Mouse (Mus musculus): Measurements from ENCODE around the gene Galk1.
"Not testable (repeated sequence)": the region's sequence is repeated elsewhere in the genome, so short reads cannot be mapped to it uniquely, and the experiment has no call there.

Gene Galk1

GRCm38 (mm10) chr11:116030898-116031845, 18.7 kb upstream of the Galk1 start:
- peak; percentile 49 to 81 for DNase-seq (ENCODE audit: low spot score in 2 of 2)

- peak; percentile 91 to 97 for DNase-seq (ENCODE audit: low spot score in 2 of 2)
Measured at GRCm38 (mm10) chr11:116030088-116030897, 17.8 kb upstream of the Galk1 start, which contains the start of gene Unk. TSS of gene Unk (plus strand) at chr11:116030322.

- DNase-seq (ENCODE audit: low spot score in 2 of 2), result no peak
Measured at GRCm38 (mm10) chr11:116029086-116029865, 16.8 kb upstream of the Galk1 start.

GRCm38 (mm10) chr11:116028177-116028865, 15.8 kb upstream of the Galk1 start:
- DNase-seq (ENCODE audit: low spot score in 2 of 2), result no peak

GRCm38 (mm10) chr11:116027756-116028155, 15.2 kb upstream of the Galk1 start, which contains the start of gene H3f3b:
TSS of gene H3f3b (minus strand) at chr11:116027962.
- DNase-seq (ENCODE audit: low spot score in 2 of 2), result no peak

- DNase-seq (ENCODE audit: low spot score in 2 of 2), result no peak
Measured at GRCm38 (mm10) chr11:116025056-116025845, 12.7 kb upstream of the Galk1 start.

- DNase-seq (ENCODE audit: low spot score in 2 of 2), result peak; percentile 96 to 99
Measured at GRCm38 (mm10) chr11:116024356-116024808, 11.9 kb upstream of the Galk1 start.

GRCm38 (mm10) chr11:116023771-116024355, 11.3 kb upstream of the Galk1 start:
- DNase-seq (ENCODE audit: low spot score in 2 of 2), result peak; percentile 80 to 95

- not testable (repeated sequence) for DNase-seq (ENCODE audit: low spot score in 2 of 2)
Measured at GRCm38 (mm10) chr11:116023074-116023770, 10.7 kb upstream of the Galk1 start.

- no peak for DNase-seq (ENCODE audit: low spot score in 2 of 2)
Measured at GRCm38 (mm10) chr11:116022256-116022780, 9.8 kb upstream of the Galk1 start.

GRCm38 (mm10) chr11:116021328-116022220, 9.1 kb upstream of the Galk1 start:
- no peak for DNase-seq (ENCODE audit: low spot score in 2 of 2)

- no peak for DNase-seq (ENCODE audit: low spot score in 2 of 2)
Measured at GRCm38 (mm10) chr11:116020519-116020922, 8.0 kb upstream of the Galk1 start.

GRCm38 (mm10) chr11:116019976-116020411, 7.5 kb upstream of the Galk1 start:
- no peak for DNase-seq (ENCODE audit: low spot score in 2 of 2)

- no peak for DNase-seq (ENCODE audit: low spot score in 2 of 2)
Measured at GRCm38 (mm10) chr11:116019360-116019791, 6.9 kb upstream of the Galk1 start.

GRCm38 (mm10) chr11:116018867-116019266, 6.3 kb upstream of the Galk1 start:
- not testable (repeated sequence) for DNase-seq (ENCODE audit: low spot score in 2 of 2)

GRCm38 (mm10) chr11:116018106-116018505, 5.6 kb upstream of the Galk1 start:
- DNase-seq (ENCODE audit: low spot score in 2 of 2), result peak in 1 of 2 experiments; percentile 51

- no peak for DNase-seq (ENCODE audit: low spot score in 2 of 2)
Measured at GRCm38 (mm10) chr11:116014821-116015220, 2.3 kb upstream of the Galk1 start.

Measured in spleen, postnatal 4 days (tissue).